Mouse (Mus musculus) inflammation-experienced regulatory T-cells, adult 6 months (primary cell): ENCODE measurements at regions not wholly inside any gene's neighbourhood (a gene's known extent, or its start where the extent isn't known, plus 50 kb on each side); places are given as distances from the start of the nearest gene placed in this dataset.
A peak's percentile ranks its signal among the peaks of the same experiment; 100 is the strongest.

Experiments
- ATAC-seq: one replicate; pipeline ENCODE4 v1.8.0; 2017

DNA sequence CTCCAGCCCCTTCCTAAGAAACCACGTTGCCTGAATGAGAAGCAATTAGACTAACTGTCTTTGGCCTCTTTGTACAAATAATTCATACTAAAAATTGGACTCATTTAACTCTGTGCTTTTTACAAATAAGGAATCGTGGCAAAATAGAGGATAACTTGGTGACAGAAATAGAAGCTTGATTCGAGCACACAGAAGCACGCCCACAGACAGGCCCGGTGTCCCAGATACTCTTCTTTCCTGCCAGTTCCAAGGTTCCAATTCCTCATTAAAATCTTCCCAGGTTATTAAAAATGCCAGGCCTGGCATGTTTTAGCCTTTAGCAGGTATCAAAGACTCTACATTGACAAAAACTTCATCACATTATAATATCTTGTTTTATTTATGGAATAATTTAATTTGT is 96.2 kb upstream of the Rxylt1 start:
- no peak for ATAC-seq

- ATAC-seq = no peak
Observed at GRCm38 (mm10) chr10:122185152-122185745, 88.1 kb upstream of the Rxylt1 start.

- ATAC-seq = peak; percentile 65
Observed at GRCm38 (mm10) chr10:122183025-122183424, 85.9 kb upstream of the Rxylt1 start.

GRCm38 (mm10) chr10:122149038-122149437 is 51.9 kb upstream of the Rxylt1 start:
- no peak for ATAC-seq

- no peak for ATAC-seq
Observed at GRCm38 (mm10) chr10:122148609-122149008, 51.4 kb upstream of the Rxylt1 start.
